Mouse (Mus musculus) left cerebral cortex, postnatal 25 days (tissue): ENCODE measurements around the gene Rbms2. TPM values are rescaled to one million over a fixed set of nuclear protein-coding genes. Genes with fewer than 3 reads are reported as not detected.

Experiments used
- DNase-seq, 2 experiments: peaks; one replicate each; pipeline ENCODE4 v3.0.0; 2022; ENCODE audit warnings: low spot score in 2 of 2, mixed read lengths in 1 of 2
- intact Hi-C: fragments of 180-260 bp; cut with DNase I; formaldehyde crosslinking; loops from one replicate; pipeline ENCODE4 v1.15.1; 2025
- microRNA-seq, 2 experiments: library from miRNA; unstranded; fragments of <30 nt; microRNA quantifications; one replicate each; pipeline ENCODE4 v1.2.0; 2022
- total RNA-seq, 2 experiments: library from RNA; stranded (reverse); gene quantifications; 2 replicates each; pipeline ENCODE4 v1.2.3; 2021

Gene Rbms2
- total RNA-seq, 2 experiments from 2014 or later: 11.3 to 13.5 TPM

- DNase-seq: no peak
- intact Hi-C loops: loop anchor here (2.0 kb wide), 1 partner anchor 23 kb away; the partner anchor contains the start of gene Ptges3
Measured at GRCm38 (mm10) chr10:128081807-128082476, 98.2 kb downstream of the Rbms2 start.

Small RNA genes lying within 50 kb of the gene (microRNA-seq; reads per million reads assigned to microRNA genes)
- gene Mir677: 19.1 to 23.5 reads per million in 2 experiments

Other genes with a start within 250 kb of the Rbms2 start
- gene Hsd17b6, start 172.7 kb downstream of the Rbms2 start, total RNA-seq: not detected
- 1 to 10 TPM; 6.2 to 6.9 TPM for gene Prim1, start 165.1 kb downstream of the Rbms2 start, total RNA-seq
- gene Naca, start 144.7 kb downstream of the Rbms2 start, total RNA-seq: 100 to 1,000 TPM; 308 to 327 TPM
- gene Ptges3, start 121.3 kb downstream of the Rbms2 start, total RNA-seq: 100 to 1,000 TPM; 127 to 132 TPM
- gene Atp5b, start 97.0 kb downstream of the Rbms2 start, total RNA-seq: 1,000 to 10,000 TPM; 1,709 to 1,721 TPM
- 10 to 100 TPM; 34.3 to 38.4 TPM for gene Baz2a, start 88.7 kb downstream of the Rbms2 start, total RNA-seq
- gene Gls2, start 14.2 kb upstream of the Rbms2 start, total RNA-seq: 10 to 100 TPM; 29.4 to 32.9 TPM
- 10 to 100 TPM; 10.1 to 10.7 TPM for gene Spryd4, start 31.5 kb upstream of the Rbms2 start, total RNA-seq
- not detected for gene Mip, start 45.5 kb upstream of the Rbms2 start, total RNA-seq
- gene Timeless, start 51.8 kb upstream of the Rbms2 start, total RNA-seq: 1 to 10 TPM; 6.8 to 8.3 TPM
- not detected for gene Apon, start 73.8 kb upstream of the Rbms2 start, total RNA-seq
- gene Apof, start 88.4 kb upstream of the Rbms2 start, total RNA-seq: not detected
- gene Stat2, start 90.3 kb upstream of the Rbms2 start, total RNA-seq: 10 to 100 TPM; 27.1 to 29.6 TPM
- under 1 TPM; 0.64 to 0.69 TPM for gene Il23a, start 118.5 kb upstream of the Rbms2 start, total RNA-seq
- 10 to 100 TPM; 14.3 to 15.4 TPM for gene Pan2, start 123.0 kb upstream of the Rbms2 start, total RNA-seq
- 10 to 100 TPM; 64.7 to 70.5 TPM for gene Cnpy2, start 142.2 kb upstream of the Rbms2 start, total RNA-seq
- gene Cs, start 157.4 kb upstream of the Rbms2 start, total RNA-seq: 100 to 1,000 TPM; 227 to 229 TPM
- gene Coq10a, start 188.7 kb upstream of the Rbms2 start, total RNA-seq: 10 to 100 TPM; 60.4 to 63.8 TPM
- gene Ankrd52, start 196.8 kb upstream of the Rbms2 start, total RNA-seq: 10 to 100 TPM; 65.1 to 68.9 TPM
- under 1 TPM; 0.30 to 0.32 TPM for gene Slc39a5, start 220.9 kb upstream of the Rbms2 start, total RNA-seq
- 10 to 100 TPM; 87.8 to 89.7 TPM for gene Nabp2, start 231.2 kb upstream of the Rbms2 start, total RNA-seq
- gene Rnf41, start 231.4 kb upstream of the Rbms2 start, total RNA-seq: 10 to 100 TPM; 76.7 to 78.6 TPM